Mouse (Mus musculus): ENCODE results near the gene Utp4. TPM values are rescaled to one million over a fixed set of nuclear protein-coding genes. Genes with fewer than 3 reads are reported as not detected.

Utp4 gene
- polyA plus RNA-seq, 1 experiment from 2014 or later, result 73.6 TPM

DNA sequence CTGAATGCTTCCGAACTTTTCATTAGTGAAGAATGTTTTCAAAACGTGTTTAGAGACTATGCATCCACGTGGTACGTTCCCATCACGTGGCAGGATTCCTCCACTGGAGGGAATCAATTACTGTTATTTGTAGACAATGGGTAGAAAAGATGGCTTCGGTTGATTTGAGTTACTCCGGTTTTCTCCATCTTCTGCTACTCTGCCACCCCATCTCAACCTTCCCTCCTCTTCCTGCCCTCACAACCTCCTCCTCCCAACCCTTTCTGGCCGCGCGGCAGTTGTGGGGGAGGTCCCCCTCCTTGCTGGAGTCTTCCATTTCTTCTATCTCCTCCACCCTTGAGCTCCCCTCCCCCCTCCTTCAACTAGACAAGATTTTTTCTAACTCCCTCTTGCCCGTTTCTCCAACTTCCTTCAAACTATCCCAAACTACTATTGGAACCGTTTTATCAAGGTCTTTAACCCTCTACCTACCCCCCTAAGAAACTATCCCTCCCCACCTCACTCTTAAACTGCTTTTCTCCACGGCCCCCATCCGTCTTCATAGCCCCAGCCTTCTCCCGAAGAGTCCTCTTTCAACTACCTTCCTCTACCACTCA, 1.1 kb upstream of the Utp4 start:
- DNase-seq (ENCODE audit: low spot score, missing footprints) (peak; percentile 95), ATAC-seq (ENCODE audit: low FRiP score) (peak; percentile 24; the same call in 1 of the 2 replicates)
- WGBS, result 2% methylated on average over 15 of the region's 15 CpGs
- H3K9ac ChIP-seq (ENCODE audit: low read length), result peak overlapping the region; percentile 97
- H3K27me3 ChIP-seq (ENCODE audit: control insufficient read depth, insufficient read depth, low read length), result no peaks in the 10 kb centered on the region
- H3K4me3 ChIP-seq (ENCODE audit: low read depth, low read length), result peak overlapping the region; percentile 88
- peak overlapping the region; percentile 90 for H3K27ac ChIP-seq (ENCODE audit: low read depth, low read length)
- no peaks in the 10 kb centered on the region for H3K36me3 ChIP-seq (ENCODE audit: control insufficient read depth, insufficient read depth, low read length)
- peaks cover 9% of the 10 kb centered on the region; the same call in 1 of the 2 replicates for H3K4me1 ChIP-seq (ENCODE audit: control insufficient read depth, insufficient read depth, low read length)
- H3K4me2 ChIP-seq, result peak overlapping the region; percentile 64
- H3K9me3 ChIP-seq (ENCODE audit: control insufficient read depth, low read length), result no peaks in the 10 kb centered on the region

- H3K4me2 ChIP-seq, result peak overlapping the region; percentile 64
- DNase-seq (ENCODE audit: low spot score, missing footprints) (peak; percentile 98), ATAC-seq (ENCODE audit: low FRiP score) (peak; percentile 83)
- peak overlapping the region; percentile 90 for H3K27ac ChIP-seq (ENCODE audit: low read depth, low read length)
- H3K36me3 ChIP-seq (ENCODE audit: control insufficient read depth, insufficient read depth, low read length), result 0 out of 2 replicates have a peak, but pooled peaks cover under 1% of the 10 kb centered on the region
- no peaks in the 10 kb centered on the region for H3K9me3 ChIP-seq (ENCODE audit: control insufficient read depth, low read length)
- H3K4me1 ChIP-seq (ENCODE audit: control insufficient read depth, insufficient read depth, low read length), result peaks cover 9% of the 10 kb centered on the region; the same call in 1 of the 2 replicates
- H3K4me3 ChIP-seq (ENCODE audit: low read depth, low read length), result peak overlapping the region; percentile 88
- peak overlapping the region; percentile 97 for H3K9ac ChIP-seq (ENCODE audit: low read length)
- WGBS, result under 1% methylated on average over 54 of the region's 57 CpGs
- H3K27me3 ChIP-seq (ENCODE audit: control insufficient read depth, insufficient read depth, low read length), result no peaks in the 10 kb centered on the region
Measured at GRCm38 (mm10) chr8:106892806-106893451, 507 bp upstream of the Utp4 start.

- no peak overlapping the region for H3K4me2 ChIP-seq
- no peaks in the 10 kb centered on the region for H3K9me3 ChIP-seq (ENCODE audit: control insufficient read depth, low read length)
- no peaks in the 10 kb centered on the region for H3K27me3 ChIP-seq (ENCODE audit: control insufficient read depth, insufficient read depth, low read length)
- DNase-seq (ENCODE audit: low spot score, missing footprints) (no peak), ATAC-seq (ENCODE audit: low FRiP score) (no peak)
- no peak overlapping the region for H3K9ac ChIP-seq (ENCODE audit: low read length)
- no peak overlapping the region for H3K4me3 ChIP-seq (ENCODE audit: low read depth, low read length)
- no peak overlapping the region for H3K27ac ChIP-seq (ENCODE audit: low read depth, low read length)
- H3K36me3 ChIP-seq (ENCODE audit: control insufficient read depth, insufficient read depth, low read length), result peaks cover 8% of the 10 kb centered on the region; the same call in 1 of the 2 replicates
- WGBS, result 91% methylated on average over 5 of the region's 5 CpGs
- H3K4me1 ChIP-seq (ENCODE audit: control insufficient read depth, insufficient read depth, low read length), result peaks cover 4% of the 10 kb centered on the region
Measured at GRCm38 (mm10) chr8:106899473-106899872, 6.0 kb downstream of the Utp4 start.

GRCm38 (mm10) chr8:106905727-106906480, 12.5 kb downstream of the Utp4 start:
- Histone ChIP-seq H3K27ac (ENCODE audit: low read depth, low read length) (no peak overlapping the region), H3K4me1 (ENCODE audit: control insufficient read depth, insufficient read depth, low read length) (no peaks in the 10 kb centered on the region; the same call in 1 of the 2 replicates), H3K36me3 (ENCODE audit: control insufficient read depth, insufficient read depth, low read length) (peaks cover 10% of the 10 kb centered on the region; the same call in 1 of the 2 replicates), H3K4me3 (ENCODE audit: low read depth, low read length) (no peak overlapping the region), H3K9ac (ENCODE audit: low read length) (no peak overlapping the region), H3K4me2 (no peak overlapping the region), H3K9me3 (ENCODE audit: control insufficient read depth, low read length) (no peaks in the 10 kb centered on the region), H3K27me3 (ENCODE audit: control insufficient read depth, insufficient read depth, low read length) (no peaks in the 10 kb centered on the region)
- WGBS, result 95% methylated on average over 17 of the region's 17 CpGs
- no peak for ATAC-seq (ENCODE audit: low FRiP score)
- no peak for DNase-seq (ENCODE audit: low spot score, missing footprints)

DNA sequence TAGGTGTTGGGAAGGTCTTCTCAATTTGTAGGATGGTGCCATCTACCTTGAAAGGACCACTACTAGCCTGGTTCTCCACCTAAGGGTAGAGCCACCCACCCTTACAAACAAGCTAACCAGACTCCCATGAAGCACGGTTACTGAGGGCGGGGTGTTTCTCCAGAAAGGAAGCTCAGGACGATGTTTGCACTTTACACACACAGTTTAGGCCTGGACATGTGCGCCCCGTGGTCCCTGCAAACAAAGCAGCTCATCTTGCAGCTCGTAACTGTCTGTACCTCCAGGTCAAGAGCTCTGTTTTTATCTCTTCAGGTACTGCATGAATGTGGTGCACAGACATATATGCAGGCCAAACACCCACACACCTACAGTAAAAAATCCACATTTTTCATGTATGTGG, 13.2 kb downstream of the Utp4 start:
- Histone ChIP-seq H3K4me3 (ENCODE audit: low read depth, low read length) (no peak overlapping the region), H3K9me3 (ENCODE audit: control insufficient read depth, low read length) (no peaks in the 10 kb centered on the region), H3K9ac (ENCODE audit: low read length) (no peak overlapping the region), H3K4me1 (ENCODE audit: control insufficient read depth, insufficient read depth, low read length) (no peaks in the 10 kb centered on the region; the same call in 1 of the 2 replicates), H3K4me2 (no peak overlapping the region), H3K27me3 (ENCODE audit: control insufficient read depth, insufficient read depth, low read length) (no peaks in the 10 kb centered on the region), H3K27ac (ENCODE audit: low read depth, low read length) (no peak overlapping the region), H3K36me3 (ENCODE audit: control insufficient read depth, insufficient read depth, low read length) (peaks cover 10% of the 10 kb centered on the region; the same call in 1 of the 2 replicates)
- DNase-seq (ENCODE audit: low spot score, missing footprints), result no peak
- 96% methylated on average over 6 of the region's 6 CpGs for WGBS
- ATAC-seq (ENCODE audit: low FRiP score), result no peak

GRCm38 (mm10) chr8:106907450-106907849, 14.0 kb downstream of the Utp4 start:
- H3K9me3 ChIP-seq (ENCODE audit: control insufficient read depth, low read length), result no peaks in the 10 kb centered on the region
- 90% methylated on average over 6 of the region's 6 CpGs for WGBS
- no peak overlapping the region for H3K4me3 ChIP-seq (ENCODE audit: low read depth, low read length)
- H3K4me1 ChIP-seq (ENCODE audit: control insufficient read depth, insufficient read depth, low read length), result no peaks in the 10 kb centered on the region; the same call in 1 of the 2 replicates
- peaks cover 14% of the 10 kb centered on the region; the same call in 1 of the 2 replicates for H3K36me3 ChIP-seq (ENCODE audit: control insufficient read depth, insufficient read depth, low read length)
- no peak overlapping the region for H3K27ac ChIP-seq (ENCODE audit: low read depth, low read length)
- ATAC-seq (ENCODE audit: low FRiP score), result no peak
- H3K9ac ChIP-seq (ENCODE audit: low read length), result no peak overlapping the region
- H3K27me3 ChIP-seq (ENCODE audit: control insufficient read depth, insufficient read depth, low read length), result no peaks in the 10 kb centered on the region
- no peak overlapping the region for H3K4me2 ChIP-seq
- no peak for DNase-seq (ENCODE audit: low spot score, missing footprints)

- Histone ChIP-seq H3K27me3 (ENCODE audit: control insufficient read depth, insufficient read depth, low read length) (no peaks in the 10 kb centered on the region), H3K4me2 (no peak overlapping the region), H3K4me1 (ENCODE audit: control insufficient read depth, insufficient read depth, low read length) (no peaks in the 10 kb centered on the region), H3K27ac (ENCODE audit: low read depth, low read length) (no peak overlapping the region), H3K9ac (ENCODE audit: low read length) (no peak overlapping the region), H3K9me3 (ENCODE audit: control insufficient read depth, low read length) (no peaks in the 10 kb centered on the region), H3K4me3 (ENCODE audit: low read depth, low read length) (no peak overlapping the region), H3K36me3 (ENCODE audit: control insufficient read depth, insufficient read depth, low read length) (peaks cover 14% of the 10 kb centered on the region; the same call in 1 of the 2 replicates)
- ATAC-seq (ENCODE audit: low FRiP score) (no peak), DNase-seq (ENCODE audit: low spot score, missing footprints) (no peak)
- WGBS, result 97% methylated on average over 7 of the region's 7 CpGs
Measured at GRCm38 (mm10) chr8:106908291-106908690, 14.9 kb downstream of the Utp4 start.

- WGBS, result 92% methylated on average over 10 of the region's 10 CpGs
- Histone ChIP-seq H3K9ac (ENCODE audit: low read length) (no peak overlapping the region), H3K9me3 (ENCODE audit: control insufficient read depth, low read length) (no peaks in the 10 kb centered on the region), H3K27ac (ENCODE audit: low read depth, low read length) (no peak overlapping the region), H3K4me2 (no peak overlapping the region), H3K27me3 (ENCODE audit: control insufficient read depth, insufficient read depth, low read length) (no peaks in the 10 kb centered on the region), H3K4me3 (ENCODE audit: low read depth, low read length) (no peak overlapping the region), H3K36me3 (ENCODE audit: control insufficient read depth, insufficient read depth, low read length) (peaks cover 21% of the 10 kb centered on the region), H3K4me1 (ENCODE audit: control insufficient read depth, insufficient read depth, low read length) (no peaks in the 10 kb centered on the region)
- ATAC-seq (ENCODE audit: low FRiP score), result no peak
- no peak for DNase-seq (ENCODE audit: low spot score, missing footprints)
Measured at GRCm38 (mm10) chr8:106913631-106914030, 20.2 kb downstream of the Utp4 start.
